Mouse (Mus musculus) midbrain, embryonic 10.5 days (tissue): ENCODE measurements around the gene Nav1. TPM values are rescaled to one million over a fixed set of nuclear protein-coding genes. Genes with fewer than 3 reads are reported as not detected.

Source experiments
- DNase-seq: peaks from one replicate; pipeline ENCODE4 v3.0.0-alpha.2; 2017; ENCODE audit warnings: low spot score
- H3K27ac ChIP-seq: fragments of 300-500 bp; sonication (generic); replicated peaks from 2 replicates; pipeline ENCODE4 v1.5.1; 2016; ENCODE audit warnings: mild to moderate bottlenecking
- H3K27me3 ChIP-seq: fragments of 300-500 bp; sonication (generic); 2 replicates; pipeline ENCODE4 v1.6.1; 2016; ENCODE audit warnings: low read depth, mild to moderate bottlenecking; ENCODE audit not compliant: poor library complexity, severe bottlenecking
- H3K36me3 ChIP-seq: fragments of 300-500 bp; sonication (generic); 2 replicates; pipeline ENCODE4 v1.6.1; 2016; ENCODE audit warnings: mild to moderate bottlenecking, moderate library complexity
- H3K4me1 ChIP-seq: fragments of 300-500 bp; sonication (generic); 2 replicates; pipeline ENCODE4 v1.6.1; 2016
- H3K4me3 ChIP-seq: fragments of 300-500 bp; sonication (generic); 2 replicates; pipeline ENCODE4 v1.5.1; 2016; ENCODE audit warnings: mild to moderate bottlenecking, moderate library complexity
- H3K9me3 ChIP-seq: fragments of 300-500 bp; sonication (generic); replicated peaks from 2 replicates; pipeline ENCODE4 v1.6.1; 2016; ENCODE audit warnings: mild to moderate bottlenecking
- WGBS: fragments of 180-500 bp; shearing (Covaris S2); methylation state at CpG from one replicate; pipeline ENCODE4 v1.1.7; 2016; 5-methylcytosine and 5-hydroxymethylcytosine counted together
- polyA plus RNA-seq: library from polyadenylated mRNA; unstranded; fragments of >200 nt; fragmentation: Nextera tagmentation; extraction: Ambion mirVana; gene quantifications from 2 replicates; pipeline ENCODE4 v1.2.1, GENCODE M21; 2016

Gene Nav1
- polyA plus RNA-seq, 1 experiment from 2014 or later = 14.5 TPM

- H3K27ac ChIP-seq = no peak overlapping the region
- H3K9me3 ChIP-seq = no peaks in the 10 kb centered on the region
- DNase-seq = no peak
- H3K4me3 ChIP-seq = no peak overlapping the region
- peaks cover 19% of the 10 kb centered on the region for H3K4me1 ChIP-seq
- H3K27me3 ChIP-seq = no peaks in the 10 kb centered on the region
- H3K36me3 ChIP-seq = no peaks in the 10 kb centered on the region
- WGBS = 90% methylated on average over 12 of the region's 12 CpGs
Measured at GRCm38 (mm10) chr1:135606355-135607015, 610 bp downstream of the Nav1 start.

- H3K9me3 ChIP-seq = no peaks in the 10 kb centered on the region
- H3K4me1 ChIP-seq = peaks cover 22% of the 10 kb centered on the region
- H3K27ac ChIP-seq = no peak overlapping the region
- H3K36me3 ChIP-seq = no peaks in the 10 kb centered on the region
- 87% methylated on average over 5 of the region's 5 CpGs for WGBS
- DNase-seq = no peak
- no peaks in the 10 kb centered on the region for H3K27me3 ChIP-seq
- H3K4me3 ChIP-seq = no peak overlapping the region
Measured at GRCm38 (mm10) chr1:135605530-135605929, 1.6 kb downstream of the Nav1 start.

- WGBS = 90% methylated on average over 7 of the region's 7 CpGs
- no peak for DNase-seq
- H3K4me3 ChIP-seq = no peak overlapping the region
- H3K27ac ChIP-seq = no peak overlapping the region
- H3K4me1 ChIP-seq = peaks cover 32% of the 10 kb centered on the region
- H3K27me3 ChIP-seq = no peaks in the 10 kb centered on the region
- no peaks in the 10 kb centered on the region for H3K36me3 ChIP-seq
- no peaks in the 10 kb centered on the region for H3K9me3 ChIP-seq
Measured at GRCm38 (mm10) chr1:135604361-135605052, 2.6 kb downstream of the Nav1 start.

GRCm38 (mm10) chr1:135603121-135603870 lies 3.8 kb downstream of the Nav1 start:
- peaks cover 44% of the 10 kb centered on the region for H3K4me1 ChIP-seq
- WGBS = 49% methylated on average over 11 of the region's 11 CpGs
- no peak overlapping the region for H3K4me3 ChIP-seq
- no peaks in the 10 kb centered on the region for H3K36me3 ChIP-seq
- peak overlapping the region; percentile 67 for H3K27ac ChIP-seq
- no peak for DNase-seq
- H3K27me3 ChIP-seq = no peaks in the 10 kb centered on the region
- H3K9me3 ChIP-seq = no peaks in the 10 kb centered on the region

- Histone ChIP-seq H3K4me1 (peaks cover 55% of the 10 kb centered on the region), H3K9me3 (no peaks in the 10 kb centered on the region), H3K27ac (no peak overlapping the region), H3K36me3 (no peaks in the 10 kb centered on the region), H3K4me3 (no peak overlapping the region), H3K27me3 (no peaks in the 10 kb centered on the region)
- WGBS = 54% methylated on average over 15 of the region's 15 CpGs
- no peak for DNase-seq
Measured at GRCm38 (mm10) chr1:135600023-135601005, 6.8 kb downstream of the Nav1 start.

- no peaks in the 10 kb centered on the region for H3K9me3 ChIP-seq
- WGBS = 82% methylated on average over 8 of the region's 8 CpGs
- H3K4me1 ChIP-seq = peaks cover 48% of the 10 kb centered on the region
- no peaks in the 10 kb centered on the region for H3K36me3 ChIP-seq
- no peak for DNase-seq
- no peak overlapping the region for H3K4me3 ChIP-seq
- H3K27ac ChIP-seq = no peak overlapping the region
- H3K27me3 ChIP-seq = no peaks in the 10 kb centered on the region
Measured at GRCm38 (mm10) chr1:135598251-135598879, 8.7 kb downstream of the Nav1 start.

GRCm38 (mm10) chr1:135594279-135594903 lies 12.7 kb downstream of the Nav1 start:
- Histone ChIP-seq H3K4me1 (peaks cover 22% of the 10 kb centered on the region), H3K4me3 (no peak overlapping the region), H3K9me3 (no peaks in the 10 kb centered on the region), H3K27me3 (no peaks in the 10 kb centered on the region), H3K36me3 (no peaks in the 10 kb centered on the region), H3K27ac (no peak overlapping the region)
- DNase-seq = no peak
- WGBS = 40% methylated on average over 9 of the region's 9 CpGs

GRCm38 (mm10) chr1:135593560-135594278 lies 13.4 kb downstream of the Nav1 start:
- H3K9me3 ChIP-seq = no peaks in the 10 kb centered on the region
- no peak overlapping the region for H3K4me3 ChIP-seq
- DNase-seq = no peak
- WGBS = 86% methylated on average over 6 of the region's 6 CpGs
- H3K27me3 ChIP-seq = no peaks in the 10 kb centered on the region
- H3K4me1 ChIP-seq = peaks cover 19% of the 10 kb centered on the region
- H3K36me3 ChIP-seq = no peaks in the 10 kb centered on the region
- H3K27ac ChIP-seq = no peak overlapping the region

- H3K4me1 ChIP-seq = peaks cover 21% of the 10 kb centered on the region
- WGBS = 85% methylated on average over 9 of the region's 9 CpGs
- no peak overlapping the region for H3K27ac ChIP-seq
- peaks cover 8% of the 10 kb centered on the region; the same call in 1 of the 2 replicates for H3K27me3 ChIP-seq
- H3K36me3 ChIP-seq = no peaks in the 10 kb centered on the region
- no peaks in the 10 kb centered on the region for H3K9me3 ChIP-seq
- H3K4me3 ChIP-seq = no peak overlapping the region
- DNase-seq = no peak
Measured at GRCm38 (mm10) chr1:135590776-135591175, 16.3 kb downstream of the Nav1 start.

GRCm38 (mm10) chr1:135588973-135589372 lies 18.1 kb downstream of the Nav1 start:
- Histone ChIP-seq H3K9me3 (no peaks in the 10 kb centered on the region), H3K27ac (no peak overlapping the region), H3K4me3 (no peak overlapping the region), H3K36me3 (no peaks in the 10 kb centered on the region), H3K4me1 (peaks cover 38% of the 10 kb centered on the region), H3K27me3 (peaks cover 19% of the 10 kb centered on the region)
- DNase-seq = no peak
- 72% methylated on average over 3 of the region's 3 CpGs for WGBS

- no peak for DNase-seq
- no peaks in the 10 kb centered on the region for H3K9me3 ChIP-seq
- peaks cover 27% of the 10 kb centered on the region for H3K27me3 ChIP-seq
- no peak overlapping the region for H3K4me3 ChIP-seq
- H3K4me1 ChIP-seq = peaks cover 59% of the 10 kb centered on the region
- no peak overlapping the region for H3K27ac ChIP-seq
- H3K36me3 ChIP-seq = no peaks in the 10 kb centered on the region
Measured at GRCm38 (mm10) chr1:135586903-135587302, 20.2 kb downstream of the Nav1 start.
